Mouse (Mus musculus) CH12.LX (cell line): ENCODE measurements around the gene Nkd1. TPM values are rescaled to one million over a fixed set of nuclear protein-coding genes. Genes with fewer than 3 reads are reported as not detected.

Experiments
- DNase-seq: peaks from one replicate; pipeline ENCODE4 v3.0.0-alpha.2; 2013; ENCODE audit errors: extremely low read depth
- H3K27ac ChIP-seq: 2 replicates; pipeline ENCODE4 v1.5.1; 2012; ENCODE audit warnings: low read depth, mild to moderate bottlenecking, control low read depth, moderate library complexity; ENCODE audit not compliant: insufficient read depth
- H3K27me3 ChIP-seq: replicated peaks from 2 replicates; pipeline ENCODE3; 2012; ENCODE audit warnings: inconsistent platforms
- H3K36me3 ChIP-seq, 2 experiments: replicated peaks in 1 of 2; 2 replicates each; pipeline versions ENCODE3 to v1.6.1; 2012; ENCODE audit warnings: inconsistent platforms in 1 of 2, low read length in 1 of 2, mild to moderate bottlenecking in 1 of 2, mixed read lengths in 1 of 2, moderate library complexity in 1 of 2; ENCODE audit not compliant: control insufficient read depth in 1 of 2, insufficient read depth in 1 of 2
- H3K4me1 ChIP-seq, 2 experiments: 2 replicates each; pipeline ENCODE4 v1.6.1; 2012; ENCODE audit warnings: inconsistent platforms in 1 of 2, moderate library complexity in 1 of 2; ENCODE audit not compliant: insufficient read depth in 2 of 2, control insufficient read depth in 1 of 2
- H3K4me2 ChIP-seq: 2 replicates; pipeline ENCODE4 v1.6.1; 2012; ENCODE audit warnings: low read depth, mild to moderate bottlenecking, control low read depth; ENCODE audit not compliant: poor library complexity, insufficient read depth, severe bottlenecking
- H3K4me3 ChIP-seq, 3 experiments: fragments of 150-350 bp in 1 of 3; sonication (generic) in 1 of 3; replicated peaks in 1 of 3; 2 replicates each; pipeline versions ENCODE3 to v1.5.1; 2011 to 2012; ENCODE audit warnings: low read depth in 2 of 3, low read length in 2 of 3, mild to moderate bottlenecking in 2 of 3, moderate library complexity in 2 of 3, control low read depth in 1 of 3, improper control_type of control experiment in 1 of 3, inconsistent platforms in 1 of 3, mixed read lengths in 1 of 3; ENCODE audit not compliant: poor library complexity in 1 of 3
- H3K79me2 ChIP-seq: replicated peaks from 2 replicates; pipeline ENCODE4 v1.6.1; 2012; ENCODE audit warnings: mild to moderate bottlenecking, moderate library complexity; ENCODE audit not compliant: control insufficient read depth, poor library complexity, insufficient read depth, severe bottlenecking; ENCODE audit errors: extremely low read depth
- H3K9ac ChIP-seq: 2 replicates; pipeline ENCODE4 v1.6.1; 2012; ENCODE audit warnings: low read depth, mild to moderate bottlenecking, control low read depth, moderate library complexity; ENCODE audit not compliant: insufficient read depth
- H3K9me3 ChIP-seq: replicated peaks from 2 replicates; pipeline ENCODE3; 2012; ENCODE audit warnings: low read length, inconsistent platforms, mixed read lengths
- CHD2 ChIP-seq: IDR thresholded peaks from 2 replicates; pipeline ENCODE4 v1.6.1; 2011; ENCODE audit warnings: low read length, improper control_type of control experiment
- ELF1 ChIP-seq: IDR thresholded peaks from 2 replicates; pipeline ENCODE4 v1.6.1; 2014; ENCODE audit warnings: low read depth, mild to moderate bottlenecking, inconsistent platforms, low read length, improper control_type of control experiment
- HCFC1 ChIP-seq: IDR thresholded peaks from 2 replicates; pipeline ENCODE4 v1.6.1; 2012; ENCODE audit warnings: low read depth, mild to moderate bottlenecking, inconsistent platforms, low read length, improper control_type of control experiment
- IRF4 ChIP-seq: IDR thresholded peaks from 2 replicates; pipeline ENCODE4 v1.6.1; 2014; ENCODE audit warnings: low read depth, mild to moderate bottlenecking, inconsistent platforms, low read length, improper control_type of control experiment
- JUN ChIP-seq: IDR thresholded peaks from 2 replicates; pipeline ENCODE4 v1.6.1; 2011; ENCODE audit warnings: low read depth, mild to moderate bottlenecking, low read length, improper control_type of control experiment, moderate library complexity; ENCODE audit not compliant: insufficient read depth
- KAT2A ChIP-seq: IDR thresholded peaks from 2 replicates; pipeline ENCODE4 v1.6.1; 2012; ENCODE audit warnings: low read length, improper control_type of control experiment, inconsistent platforms; ENCODE audit not compliant: insufficient replicate concordance
- MAFK ChIP-seq: IDR thresholded peaks from 2 replicates; pipeline ENCODE4 v1.6.1; 2011; ENCODE audit warnings: low read length, improper control_type of control experiment; ENCODE audit not compliant: insufficient replicate concordance
- MYC ChIP-seq: IDR thresholded peaks from 2 replicates; pipeline ENCODE4 v1.6.1; 2011; ENCODE audit warnings: low read depth, mild to moderate bottlenecking, improper control_type of control experiment, low read length
- POLR2A ChIP-seq: IDR thresholded peaks from 2 replicates; pipeline ENCODE4 v1.6.1; 2011; ENCODE audit warnings: low read depth, mild to moderate bottlenecking, improper control_type of control experiment, low read length
- RCOR1 ChIP-seq: conservative IDR thresholded peaks from 2 replicates; pipeline ENCODE4 v1.6.1; 2012; ENCODE audit warnings: low read depth, mild to moderate bottlenecking, inconsistent platforms, low read length, improper control_type of control experiment
- UBTF ChIP-seq: IDR thresholded peaks from 2 replicates; pipeline ENCODE4 v1.6.1; 2012; ENCODE audit warnings: low read depth, mild to moderate bottlenecking, inconsistent platforms, low read length, improper control_type of control experiment, moderate library complexity
- USF1 ChIP-seq: IDR thresholded peaks from 2 replicates; pipeline ENCODE4 v1.6.1; 2014; ENCODE audit warnings: low read depth, mild to moderate bottlenecking, inconsistent platforms, low read length, improper control_type of control experiment
- USF2 ChIP-seq: conservative IDR thresholded peaks from 2 replicates; pipeline ENCODE4 v1.6.1; 2011; ENCODE audit warnings: low read depth, low read length, improper control_type of control experiment
- ZNF384 ChIP-seq: IDR thresholded peaks from 2 replicates; pipeline ENCODE4 v1.6.1; 2012; ENCODE audit warnings: low read depth, low read length, improper control_type of control experiment, inconsistent platforms
- dilution Hi-C: fragments of 300-500 bp; cut with MboI; formaldehyde crosslinking; loops from 2 replicates; pipeline ENCODE4 v1.14.3; 2020; ENCODE audit warnings: low sequenced_read_pairs; ENCODE audit not compliant: extremely low pct_unique_long_range_greater_than_20kb, extremely low pct_ligation_motif_present
- in situ Hi-C: fragments of 300-500 bp; cut with MboI; formaldehyde crosslinking; loops from 3 replicates; pipeline ENCODE4 v1.14.3; 2019; ENCODE audit warnings: low sequenced_read_pairs, low pct_ligation_motif_present, low pct_unique_long_range_greater_than_20kb, mixed read lengths
- polyA plus RNA-seq: library from polyadenylated mRNA; unstranded; fragments of >175 nt; gene quantifications from 2 replicates; pipeline ENCODE4 v1.2.1, GENCODE M21; 2012; ENCODE audit warnings: low read depth; ENCODE audit not compliant: insufficient read length
- total RNA-seq, 2 experiments: library from RNA; depleted of rRNA; stranded (reverse); fragments of 300-350 nt in 1 of 2; fragments of >200 nt in 1 of 2; gene quantifications; 2 replicates each; pipeline ENCODE4 v1.2.3; 2012 to 2014

The Nkd1 gene
- total and polyA plus RNA-seq, 3 experiments, result 0.24 to 0.67 (median 0.30) TPM

GRCm38 (mm10) chr8:88572941-88573645 lies 51.9 kb downstream of the Nkd1 start:
- Histone ChIP-seq H3K27me3 (no peaks in the 10 kb centered on the region), H3K4me3 (no peak overlapping the region), H3K79me2 (no peaks in the 10 kb centered on the region), H3K9ac (no peak overlapping the region), H3K27ac (no peak overlapping the region), H3K4me2 (no peak overlapping the region), H3K36me3 (no peaks in the 10 kb centered on the region), H3K9me3 (no peaks in the 10 kb centered on the region), H3K4me1 (peaks cover 33 to 70% of the 10 kb centered on the region in 2 experiments)
- DNase-seq, result no peak
- in situ Hi-C loops (no loop called here), dilution Hi-C loops (no loop called here)
- TF ChIP-seq HCFC1, result no peak
- TF ChIP-seq POLR2A, result no peak
- no peak for TF ChIP-seq KAT2A
- no peak for TF ChIP-seq CHD2
- no peak for TF ChIP-seq IRF4
- TF ChIP-seq UBTF, result no peak
- no peak for TF ChIP-seq MAFK
- no peak for TF ChIP-seq USF2
- TF ChIP-seq ZNF384, result no peak

- TF ChIP-seq JUN (no peak), USF2 (no peak), MYC (no peak), RCOR1 (no peak), USF1 (no peak), CHD2 (no peak), ELF1 (no peak)
- in situ Hi-C loops, result no loop called here
- H3K27ac ChIP-seq, result no peak overlapping the region
- no peaks in the 10 kb centered on the region for H3K9me3 ChIP-seq
- H3K9ac ChIP-seq, result no peak overlapping the region
- peaks cover 19 to 51% of the 10 kb centered on the region in 2 experiments for H3K4me1 ChIP-seq
- dilution Hi-C loops, result no loop called here
- no peaks in the 10 kb centered on the region for H3K27me3 ChIP-seq
- H3K79me2 ChIP-seq, result no peaks in the 10 kb centered on the region
- no peak overlapping the region for H3K4me3 ChIP-seq
- DNase-seq, result no peak
- H3K36me3 ChIP-seq, result no peaks in the 10 kb centered on the region
- no peak overlapping the region for H3K4me2 ChIP-seq
Measured at GRCm38 (mm10) chr8:88574975-88575374, 53.8 kb downstream of the Nkd1 start.
